Mouse (Mus musculus): ENCODE results near the gene Sept8.

DNA sequence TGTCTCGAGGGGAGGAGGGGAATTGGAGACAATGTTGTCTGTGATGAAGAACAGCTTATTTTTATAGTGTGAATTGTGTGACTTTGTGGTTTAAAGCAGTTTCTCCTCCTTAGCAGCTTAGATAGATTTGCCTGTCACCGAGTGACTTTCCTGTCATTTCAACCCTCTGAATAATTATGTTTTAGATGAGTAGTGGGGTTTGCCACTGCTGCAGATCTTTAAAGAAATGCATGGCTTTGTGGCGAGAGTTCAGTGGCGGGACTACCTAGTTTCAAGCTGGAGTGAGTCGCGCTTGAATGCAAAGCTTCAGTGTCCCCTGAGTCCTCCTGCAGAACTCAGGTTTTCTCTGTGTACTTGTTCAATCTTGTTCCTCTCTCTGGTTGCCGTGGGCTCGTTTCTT, 69.2 kb downstream of the Sept8 start:
- TF ChIP-seq CTCF (IDR thresholded peaks at IDR 0.05; ENCODE audit: low read depth): no peak
- TF ChIP-seq EP300 (IDR thresholded peaks at IDR 0.05; ENCODE audit: low read depth): no peak

Measured in liver, embryonic 14.5 days (tissue).